16 mouse cellular contexts compared by ENCODE assay signal in the genomic region with DNA sequence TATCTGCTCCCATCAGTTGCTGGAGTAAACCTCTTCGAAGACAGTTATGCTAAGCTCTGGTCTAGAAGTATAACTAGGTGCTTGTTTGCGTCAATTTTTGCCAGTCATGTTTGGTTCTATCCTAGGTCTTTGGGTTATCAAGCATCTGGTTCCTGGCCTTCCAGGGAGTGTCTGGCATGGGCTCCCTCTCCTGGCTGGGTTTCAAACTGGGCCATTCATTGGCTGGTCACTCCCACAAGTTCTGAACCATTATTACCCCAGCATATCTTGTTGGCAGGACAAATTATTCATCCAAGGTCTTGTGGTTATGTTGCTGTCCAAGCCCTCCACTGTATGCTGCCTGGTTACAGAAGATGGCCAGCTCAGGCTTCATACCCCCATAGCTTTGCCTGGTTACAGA. TPM values are rescaled to one million over a fixed set of nuclear protein-coding genes. Genes with fewer than 3 reads are reported as not detected.
A peak's percentile ranks its signal among the peaks of the same experiment; 100 is the strongest.
DNase-seq lines count a peak whose midpoint lies in the region.
"Had no signal": no experiment of that assay in that cellular context is flagged by ENCODE, and none has a peak within 500 bp of the region (broad histone marks: within the 10 kb centered on the region; RNA-seq: fewer than 3 reads in every experiment).

No protein-coding gene starts in this region.

- peak; percentile 12 to 72 for DNase-seq in adrenal gland, adult (ENCODE audit: inconsistent age in 2 of 2, low spot score in 1 of 2)
- DNase-seq in adrenal gland, adult 18-20 months (ENCODE audit: low spot score in 2 of 2), result no peak
- DNase-seq in adrenal gland, adult 8-10 months, result peak; percentile 29
- no peak for DNase-seq in adrenal gland, postnatal 4 days (ENCODE audit: low spot score in 2 of 2)
- peak; percentile 31 for DNase-seq in adrenal gland, postnatal 14 days
- peak; percentile 42 to 63 for DNase-seq in adrenal gland, postnatal 36 days
- no peak for DNase-seq in right cerebral cortex, adult 18-20 months
- DNase-seq: cerebellum, adult 11 months; cerebellum, adult 18-20 months; cerebellum, adult 8-10 months; cerebellum, adult 9-11 months; cerebellum, postnatal 14 days; cerebellum, postnatal 36 days; embryo, embryonic 11 days had no signal

RNA-seq across cellular contexts. Expression of gene Tmed3, which starts 11.2 kb away (rescaled TPM):
- total RNA-seq in adrenal gland, adult 18-20 months (2021), result 10 to 100 TPM; 64.0 to 83.4 TPM
- 100 to 1,000 TPM in 2 of 4 experiments, 10 to 100 TPM in 2; 78.4 to 109 (median 94.6) TPM for total RNA-seq in adrenal gland, adult 8-10 months (2022)
- total RNA-seq in adrenal gland, postnatal 4 days (2021), result 10 to 100 TPM; 92.7 to 92.8 TPM
- total RNA-seq in adrenal gland, postnatal 14 days (2021), result 67.1 and 72.8 TPM in 2 replicates
- total RNA-seq in adrenal gland, postnatal 36 days (2021), result 10 to 100 TPM; 67.3 to 92.8 TPM

RNA-seq across cellular contexts. Expression of gene Ankrd34c, which starts 44.6 kb away (rescaled TPM):
- not detected for total RNA-seq in adrenal gland, adult 18-20 months (2021)
- total RNA-seq in adrenal gland, adult 8-10 months (2022), result under 1 TPM in 1 of 4 experiments, not detected in 3; 0.10 TPM
- not detected for total RNA-seq in adrenal gland, postnatal 4 days (2021)
- total RNA-seq in adrenal gland, postnatal 14 days (2021), result not detected in 2 replicates
- total RNA-seq in adrenal gland, postnatal 36 days (2021), result not detected
- total RNA-seq: CH12.LX; common myeloid progenitor, adult 5-6 weeks had no signal

Comparison
In these comparisons a context has a peak if more than half of its experiments do, and no peak if none do; other contexts are left out.
1. DNase-seq: peak in adrenal gland, adult (2 of 2), adrenal gland, adult 8-10 months (single experiment), adrenal gland, postnatal 14 days (single experiment) and adrenal gland, postnatal 36 days (2 of 2); none in adrenal gland, adult 18-20 months (0 of 2), adrenal gland, postnatal 4 days (0 of 2) and right cerebral cortex, adult 18-20 months (single experiment).